Mouse (Mus musculus) cortical plate, adult 2 months (tissue): Measurements from ENCODE around the gene Eif4e1b.

ENCODE experiments used
- CTCF ChIP-seq: fragments of 200-500 bp; IDR thresholded peaks from 2 replicates; pipeline ENCODE4 v1.5.1; 2011; ENCODE audit warnings: mild to moderate bottlenecking, control low read depth, low read length; ENCODE audit not compliant: insufficient read depth; ENCODE audit errors: extremely low read depth
- POLR2A ChIP-seq: fragments of 200-500 bp; IDR thresholded peaks from 2 replicates; pipeline ENCODE4 v1.6.1; 2011; ENCODE audit warnings: mild to moderate bottlenecking, low read length, control low read depth; ENCODE audit not compliant: insufficient read depth; ENCODE audit errors: extremely low read depth

DNA sequence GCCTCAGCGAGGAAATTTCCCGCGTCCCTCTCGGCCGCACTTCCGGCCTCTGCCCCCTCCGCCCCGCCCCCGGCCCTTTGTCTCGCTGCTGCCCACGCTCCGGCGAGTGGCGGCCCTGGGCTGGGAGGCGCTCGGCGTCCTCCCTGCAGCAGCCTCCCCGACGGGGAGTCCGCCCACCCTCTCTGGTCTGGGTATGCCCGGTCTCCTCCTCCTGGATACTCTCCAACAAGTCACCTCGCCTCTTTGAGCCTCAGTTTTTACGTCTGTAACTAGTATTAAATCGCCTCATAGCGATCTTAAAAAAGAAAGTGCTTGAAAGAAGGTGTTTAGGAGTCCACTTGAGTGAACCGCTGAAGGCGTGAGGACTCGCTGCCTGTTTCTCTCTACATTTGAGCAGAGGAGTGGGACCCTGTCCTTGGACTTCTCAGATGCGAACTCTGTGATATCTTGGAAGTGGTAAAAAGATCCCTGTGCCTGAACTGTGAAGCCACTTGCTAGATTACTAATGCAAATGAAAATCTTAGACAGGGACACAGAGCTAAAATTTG, 33.9 kb upstream of the Eif4e1b start, which contains the start of gene Gprin1:
- no peak for TF ChIP-seq CTCF
- no peak for TF ChIP-seq POLR2A
